Mouse (Mus musculus) heart, embryonic 16.5 days (tissue): Measurements from ENCODE around the gene Coro2a. TPM values are rescaled to one million over a fixed set of nuclear protein-coding genes. Genes with fewer than 3 reads are reported as not detected.

Source experiments
- ATAC-seq: fragments of 200-750 bp; cut with Nextera tagmentation; replicated peaks from 2 replicates; pipeline ENCODE4 v1.8.0; 2017; ENCODE audit warnings: moderate number of reproducible peaks; ENCODE audit not compliant: insufficient read depth, low FRiP score; ENCODE audit errors: extremely low read depth
- H3K27ac ChIP-seq: fragments of 300-500 bp; sonication (generic); 2 replicates; pipeline ENCODE4 v1.5.1; 2014; ENCODE audit warnings: mild to moderate bottlenecking, low read length, control low read depth, moderate library complexity
- H3K27me3 ChIP-seq: fragments of 300-500 bp; sonication (generic); 2 replicates; pipeline ENCODE4 v1.6.1; 2014; ENCODE audit warnings: low read length, mixed read lengths; ENCODE audit not compliant: control insufficient read depth, insufficient read depth
- H3K36me3 ChIP-seq: fragments of 300-500 bp; sonication (generic); 2 replicates; pipeline ENCODE4 v1.6.1; 2014; ENCODE audit not compliant: control insufficient read depth, insufficient read depth
- H3K4me1 ChIP-seq: fragments of 300-500 bp; sonication (generic); 2 replicates; pipeline ENCODE4 v1.6.1; 2014; ENCODE audit warnings: low read length, mixed read lengths; ENCODE audit not compliant: control insufficient read depth, insufficient read depth
- H3K4me2 ChIP-seq: fragments of 300-500 bp; sonication (generic); 2 replicates; pipeline ENCODE4 v1.6.1; 2014; ENCODE audit warnings: low read depth, mild to moderate bottlenecking, control low read depth, low read length
- H3K4me3 ChIP-seq: fragments of 300-500 bp; sonication (generic); 2 replicates; pipeline ENCODE4 v1.5.1; 2014; ENCODE audit warnings: mild to moderate bottlenecking, control low read depth, low read length
- H3K9ac ChIP-seq: fragments of 300-500 bp; sonication (generic); 2 replicates; pipeline ENCODE4 v1.6.1; 2014; ENCODE audit warnings: low read length, control low read depth
- H3K9me3 ChIP-seq: fragments of 300-500 bp; sonication (generic); replicated peaks from 2 replicates; pipeline ENCODE4 v1.6.1; 2016; ENCODE audit warnings: low read length; ENCODE audit not compliant: control insufficient read depth
- WGBS: fragments of 180-500 bp; shearing (Covaris S2); extraction: QIAGEN DNeasy Blood & Tissue Kit; methylation state at CpG from one replicate; pipeline ENCODE4 v1.1.7; 2014; 5-methylcytosine and 5-hydroxymethylcytosine counted together
- polyA plus RNA-seq: library from polyadenylated mRNA; unstranded; fragments of >200 nt; fragmentation: Nextera tagmentation; extraction: Ambion mirVana; gene quantifications from 2 replicates; pipeline ENCODE4 v1.2.1, GENCODE M21; 2015

The Coro2a gene
- polyA plus RNA-seq, 1 experiment from 2014 or later, result 7.1 TPM

GRCm38 (mm10) chr4:46498976-46499375 is 103.0 kb downstream of the Coro2a start:
- no peak for ATAC-seq
- Histone ChIP-seq H3K4me1 (no peaks in the 10 kb centered on the region), H3K4me3 (no peak overlapping the region), H3K9me3 (no peaks in the 10 kb centered on the region), H3K36me3 (peaks cover 32% of the 10 kb centered on the region), H3K9ac (no peak overlapping the region), H3K4me2 (no peak overlapping the region), H3K27ac (no peak overlapping the region), H3K27me3 (no peaks in the 10 kb centered on the region)
- WGBS, result 13% methylated on average over 4 of the region's 4 CpGs

GRCm38 (mm10) chr4:46498511-46498910 is 103.5 kb downstream of the Coro2a start:
- H3K4me2 ChIP-seq, result no peak overlapping the region
- H3K4me3 ChIP-seq, result no peak overlapping the region
- H3K9ac ChIP-seq, result no peak overlapping the region
- H3K27me3 ChIP-seq, result no peaks in the 10 kb centered on the region
- 73% methylated on average over 3 of the region's 3 CpGs for whole genome bisulfite sequencing
- H3K27ac ChIP-seq, result no peak overlapping the region
- H3K36me3 ChIP-seq, result peaks cover 35% of the 10 kb centered on the region
- no peaks in the 10 kb centered on the region for H3K4me1 ChIP-seq
- no peak for ATAC-seq
- H3K9me3 ChIP-seq, result no peaks in the 10 kb centered on the region

- Histone ChIP-seq H3K4me3 (no peak overlapping the region), H3K9ac (no peak overlapping the region), H3K27ac (no peak overlapping the region), H3K36me3 (peaks cover 36% of the 10 kb centered on the region), H3K27me3 (no peaks in the 10 kb centered on the region), H3K4me1 (no peaks in the 10 kb centered on the region), H3K4me2 (no peak overlapping the region), H3K9me3 (no peaks in the 10 kb centered on the region)
- ATAC-seq, result peak; percentile 37; the same call in 1 of the 2 replicates
- 41% methylated on average over 4 of the region's 4 CpGs for WGBS
These were observed 104.6 kb downstream of the Coro2a start for GRCm38 (mm10) chr4:46497286-46497892.

GRCm38 (mm10) chr4:46495543-46495942 is 106.5 kb downstream of the Coro2a start:
- H3K9ac ChIP-seq, result no peak overlapping the region
- H3K9me3 ChIP-seq, result no peaks in the 10 kb centered on the region
- no peak overlapping the region for H3K27ac ChIP-seq
- H3K4me2 ChIP-seq, result no peak overlapping the region
- H3K4me3 ChIP-seq, result no peak overlapping the region
- ATAC-seq, result no peak
- H3K27me3 ChIP-seq, result no peaks in the 10 kb centered on the region
- peaks cover 26% of the 10 kb centered on the region for H3K36me3 ChIP-seq
- no peaks in the 10 kb centered on the region for H3K4me1 ChIP-seq
- 85% methylated on average over 12 of the region's 12 CpGs for WGBS

GRCm38 (mm10) chr4:46493071-46493470 is 108.9 kb downstream of the Coro2a start:
- WGBS, result 93% methylated on average over 6 of the region's 6 CpGs
- ATAC-seq, result no peak
- H3K27ac ChIP-seq, result no peak overlapping the region
- H3K9ac ChIP-seq, result no peak overlapping the region
- H3K4me3 ChIP-seq, result no peak overlapping the region
- peaks cover 14% of the 10 kb centered on the region for H3K36me3 ChIP-seq
- H3K9me3 ChIP-seq, result no peaks in the 10 kb centered on the region
- H3K4me2 ChIP-seq, result no peak overlapping the region
- H3K4me1 ChIP-seq, result peaks cover 4% of the 10 kb centered on the region
- no peaks in the 10 kb centered on the region for H3K27me3 ChIP-seq

DNA sequence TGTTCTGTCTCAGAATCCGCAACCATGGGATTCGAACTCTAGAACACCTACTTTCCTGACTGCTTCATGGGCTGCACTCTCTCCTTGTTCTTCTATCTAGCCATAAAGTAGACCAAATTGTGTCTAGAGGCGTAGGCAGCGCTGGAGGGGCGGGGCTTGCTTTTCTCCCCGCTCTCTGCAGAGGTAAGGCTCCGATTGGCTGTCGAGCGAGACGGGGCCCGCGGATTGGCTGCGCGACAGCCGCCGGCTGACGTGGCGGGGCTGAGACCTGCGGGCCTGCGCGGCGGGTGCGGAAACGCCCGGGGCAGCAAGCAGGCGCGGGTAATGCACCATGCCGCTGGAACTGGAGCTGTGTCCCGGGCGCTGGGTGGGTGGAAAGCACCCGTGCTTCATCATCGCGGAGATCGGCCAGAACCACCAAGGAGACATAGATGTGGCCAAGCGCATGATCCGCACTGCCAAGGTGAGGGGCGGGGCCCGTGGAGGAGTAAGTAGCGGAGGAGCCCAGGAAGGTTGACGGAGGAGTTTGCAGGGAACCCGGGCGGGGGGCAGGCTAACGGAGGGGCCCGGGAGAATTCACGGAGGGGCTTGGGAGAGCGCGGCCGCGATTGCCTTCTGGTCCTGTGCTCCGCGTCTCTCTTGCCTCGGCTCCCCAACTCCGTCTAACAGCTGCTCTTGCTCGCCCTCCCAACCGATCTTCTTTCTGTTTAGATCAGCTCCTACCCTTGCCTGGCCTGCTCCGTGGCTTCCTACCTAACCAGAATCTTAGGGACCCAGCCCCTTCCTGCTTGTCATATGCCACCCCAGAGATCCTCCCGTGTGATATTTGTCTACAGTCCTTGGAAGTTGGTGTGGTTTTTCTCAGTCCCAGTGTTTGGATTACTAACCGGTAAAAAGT is 112.7 kb downstream of the Coro2a start, which contains the start of gene Nans:
Gene Nans, plus strand, starts transcription at position 221 of the 898 bp plus-strand sequence.
- H3K27me3 ChIP-seq, result no peaks in the 10 kb centered on the region
- no peaks in the 10 kb centered on the region for H3K9me3 ChIP-seq
- H3K4me1 ChIP-seq, result peaks cover 17% of the 10 kb centered on the region
- H3K4me2 ChIP-seq, result peak within 1 kb of the TSS; percentile 84
- H3K4me3 ChIP-seq, result peak within 1 kb of the TSS; percentile 92
- WGBS, result under 1% methylated on average over 58 of the region's 58 CpGs
- H3K27ac ChIP-seq, result peak within 1 kb of the TSS; percentile 63
- H3K36me3 ChIP-seq, result peaks cover 14% of the 10 kb centered on the region
- ATAC-seq, result peak; percentile 95
- peak within 1 kb of the TSS; percentile 88 for H3K9ac ChIP-seq

- no peak overlapping the region for H3K4me2 ChIP-seq
- no peak for ATAC-seq
- no peaks in the 10 kb centered on the region for H3K27me3 ChIP-seq
- H3K9ac ChIP-seq, result no peak overlapping the region
- no peaks in the 10 kb centered on the region for H3K36me3 ChIP-seq
- WGBS, result 82% methylated on average over 5 of the region's 5 CpGs
- H3K4me1 ChIP-seq, result peaks cover 17% of the 10 kb centered on the region
- H3K4me3 ChIP-seq, result no peak overlapping the region
- H3K27ac ChIP-seq, result no peak overlapping the region
- H3K9me3 ChIP-seq, result no peaks in the 10 kb centered on the region
These were observed 114.7 kb downstream of the Coro2a start for GRCm38 (mm10) chr4:46487348-46487747.
